Mouse (Mus musculus) megakaryocyte, embryonic 14.5 days (primary cell): ENCODE results near the gene Oaf.

Experiments used
- FLI1 ChIP-seq: IDR thresholded peaks from 2 replicates; pipeline ENCODE4 v1.6.1; 2012; ENCODE audit warnings: low read length, inconsistent platforms, mixed read lengths
- GATA1 ChIP-seq: IDR thresholded peaks from 3 replicates; pipeline ENCODE4 v1.6.1; 2012; ENCODE audit warnings: mixed read lengths, low read length, inconsistent platforms, borderline replicate concordance

- TF ChIP-seq GATA1 (no peak), FLI1 (no peak)
These were observed 7.0 kb upstream of the Oaf start for GRCm38 (mm10) chr9:43246738-43247180.
